Mouse (Mus musculus): ENCODE measurements at regions not wholly inside any gene's neighbourhood (a gene's known extent, or its start where the extent isn't known, plus 50 kb on each side); places are given as distances from the start of the nearest gene placed in this dataset.

DNA sequence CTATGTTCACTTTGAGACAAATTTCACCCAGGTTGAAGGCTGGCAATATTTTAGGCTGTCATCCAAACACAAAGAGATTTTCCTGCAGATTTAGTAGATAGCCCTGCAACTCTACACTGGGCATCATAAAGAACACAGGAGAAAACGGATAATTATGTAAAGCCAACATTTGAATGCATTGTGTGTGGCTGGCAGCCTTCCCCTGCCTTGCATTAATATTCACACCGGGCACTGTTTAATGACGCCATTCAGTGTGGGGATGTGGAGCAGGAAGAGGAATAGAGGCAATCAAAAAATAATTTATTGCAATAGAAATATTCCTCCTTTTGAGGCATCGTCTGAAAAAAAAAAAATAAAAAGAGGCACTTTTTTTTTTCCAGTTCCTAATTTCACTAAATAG, 105.7 kb downstream of the Samd5 start:
- no peak for DNase-seq (ENCODE audit: inconsistent age in 2 of 2, low spot score in 1 of 2)

DNA sequence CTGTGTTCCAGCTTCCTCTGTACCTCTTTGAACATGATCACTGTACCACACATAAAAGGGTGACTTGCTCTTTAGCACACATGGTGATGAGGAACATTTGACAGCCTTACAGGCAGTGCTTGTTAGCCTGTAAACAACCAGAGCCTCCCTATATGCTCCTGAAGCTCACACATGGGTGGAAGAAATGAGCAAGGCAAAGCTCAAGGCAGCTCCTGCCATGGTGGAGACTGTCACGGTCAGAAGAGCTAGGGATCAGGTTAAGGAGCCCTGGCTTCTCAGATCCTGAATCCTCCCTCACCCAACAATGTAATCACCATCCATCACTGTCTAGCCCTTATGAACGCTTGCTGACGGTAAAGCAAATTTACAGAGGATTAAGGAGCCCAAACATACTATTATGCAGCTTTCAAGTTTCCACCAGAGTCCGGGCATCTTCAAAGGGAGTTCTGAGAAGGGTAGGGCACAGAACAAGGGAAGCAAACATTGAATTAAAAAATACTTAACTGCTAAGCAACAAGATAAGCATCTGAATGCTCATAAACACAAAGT, 117.4 kb downstream of the Samd5 start:
- no peak for DNase-seq (ENCODE audit: inconsistent age in 2 of 2, low spot score in 1 of 2)

DNA sequence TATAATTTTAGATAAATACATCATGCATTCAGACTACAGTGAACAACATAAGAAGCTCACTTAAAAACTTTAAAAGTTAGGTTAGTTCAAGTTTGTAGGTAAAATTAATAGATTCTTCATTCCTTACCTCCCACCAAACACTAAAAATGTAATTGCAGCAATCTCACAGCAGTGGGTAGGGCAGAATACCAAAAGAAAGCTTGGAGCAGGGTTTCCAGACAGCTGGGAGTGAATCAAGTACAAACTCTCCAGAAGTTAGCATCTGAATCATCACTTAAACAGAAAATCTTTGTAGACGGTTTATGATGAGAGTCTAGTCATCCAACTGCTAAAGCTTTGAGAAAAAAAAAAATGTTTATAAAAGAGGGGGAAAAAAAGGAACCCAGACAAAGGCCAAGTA, 117.9 kb downstream of the Samd5 start:
- no peak for DNase-seq (ENCODE audit: inconsistent age in 2 of 2, low spot score in 1 of 2)

DNA sequence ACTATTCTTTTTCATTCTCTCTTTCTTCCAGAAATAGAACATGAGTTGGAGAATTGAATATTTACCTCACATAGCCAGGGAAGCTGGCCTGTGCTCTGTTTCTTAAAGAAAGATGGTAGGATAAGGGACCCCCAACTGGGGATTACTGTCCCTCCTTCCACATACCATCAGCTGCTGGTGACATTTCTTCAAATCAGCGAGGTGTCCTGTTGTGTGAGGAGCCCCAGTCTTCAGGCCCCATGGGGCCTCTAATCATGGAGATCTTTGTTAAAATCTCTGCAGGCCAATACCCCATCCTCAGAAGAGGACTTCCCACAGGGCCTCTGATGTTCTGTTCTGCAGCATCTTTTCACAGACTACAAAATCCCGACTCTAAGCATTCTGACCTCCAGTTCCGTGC, 121.1 kb downstream of the Samd5 start:
- DNase-seq (ENCODE audit: inconsistent age in 2 of 2, low spot score in 1 of 2), result no peak

DNA sequence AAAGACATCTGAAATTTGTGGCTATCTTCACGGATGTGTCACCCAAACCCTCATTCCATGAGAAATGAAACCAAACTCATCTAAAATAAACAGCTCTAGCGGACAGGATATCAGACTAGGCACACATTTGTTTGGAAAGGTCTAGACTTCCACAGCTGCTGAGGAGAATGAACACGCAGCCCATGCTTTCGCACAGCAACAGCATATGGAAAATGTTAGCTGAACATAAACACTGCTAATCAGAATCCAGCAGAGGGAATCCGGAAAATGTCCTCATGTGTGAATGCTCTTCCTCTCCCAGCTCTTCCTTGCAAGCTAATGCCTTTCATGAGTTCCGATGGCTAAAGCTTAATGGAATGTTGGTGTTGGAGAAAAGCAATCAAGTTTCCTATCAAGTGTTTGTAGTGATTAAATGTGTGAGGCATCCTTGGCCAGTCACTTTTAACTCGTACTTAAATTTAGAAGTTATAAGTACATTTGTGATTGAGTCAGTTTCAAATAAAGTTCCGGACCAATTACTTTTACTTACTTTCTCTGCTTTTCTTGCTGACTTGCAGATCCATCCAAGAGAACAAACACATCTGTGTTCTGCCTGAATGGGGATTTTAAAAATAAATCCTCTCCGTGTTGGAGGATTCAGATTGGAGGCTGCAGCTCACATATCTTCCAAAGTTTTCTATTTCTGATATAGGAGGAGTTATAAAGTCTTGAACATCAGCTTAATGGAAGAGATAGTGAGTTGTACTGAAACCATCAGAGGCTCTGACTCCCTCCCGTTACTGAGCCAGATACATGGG, 124.9 kb downstream of the Samd5 start:
- no peak for DNase-seq (ENCODE audit: inconsistent age in 2 of 2, low spot score in 1 of 2)

GRCm38 (mm10) chr10:9545807-9546206, 129.2 kb downstream of the Samd5 start:
- no peak for DNase-seq (ENCODE audit: inconsistent age in 2 of 2, low spot score in 1 of 2)

DNA sequence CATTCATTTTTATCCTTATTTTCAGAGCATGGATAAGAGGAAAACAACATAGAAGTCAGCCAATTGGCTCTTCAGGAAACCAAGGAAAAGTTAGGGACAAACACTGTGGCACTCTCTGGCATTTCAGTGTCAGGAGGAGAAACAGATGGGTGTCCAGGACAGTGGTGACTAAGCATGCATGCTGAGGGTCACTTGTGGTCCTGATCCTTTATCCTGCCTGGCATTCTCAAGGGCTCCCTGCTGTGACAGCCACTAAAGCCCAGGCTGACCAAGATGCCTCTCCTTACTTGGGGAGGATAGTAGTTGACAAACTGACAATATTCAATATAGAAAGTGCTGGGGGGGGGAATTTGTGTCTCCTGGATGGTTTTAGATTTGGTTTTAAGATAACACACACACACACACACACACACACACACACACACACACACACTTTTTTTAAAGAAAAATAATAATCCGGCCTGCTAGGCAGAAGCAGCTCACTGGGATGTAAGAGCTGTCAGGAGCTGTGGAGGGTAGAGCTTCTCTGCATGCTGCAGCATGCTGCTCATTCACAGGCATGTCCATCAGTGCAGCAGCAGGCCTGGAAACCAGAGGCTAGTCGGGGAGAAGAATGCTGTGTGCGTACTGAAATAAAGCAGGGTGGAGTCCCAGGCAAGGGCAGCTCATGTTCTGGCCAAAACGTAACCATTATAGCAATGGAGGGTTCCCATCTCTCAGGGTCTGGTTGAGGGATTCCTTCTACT, 130.8 kb downstream of the Samd5 start:
- DNase-seq (ENCODE audit: inconsistent age in 2 of 2, low spot score in 1 of 2), result peak in 1 of 2 experiments; percentile 51

GRCm38 (mm10) chr10:9541579-9541978, 133.4 kb downstream of the Samd5 start:
- DNase-seq (ENCODE audit: inconsistent age in 2 of 2, low spot score in 1 of 2), result no peak

DNA sequence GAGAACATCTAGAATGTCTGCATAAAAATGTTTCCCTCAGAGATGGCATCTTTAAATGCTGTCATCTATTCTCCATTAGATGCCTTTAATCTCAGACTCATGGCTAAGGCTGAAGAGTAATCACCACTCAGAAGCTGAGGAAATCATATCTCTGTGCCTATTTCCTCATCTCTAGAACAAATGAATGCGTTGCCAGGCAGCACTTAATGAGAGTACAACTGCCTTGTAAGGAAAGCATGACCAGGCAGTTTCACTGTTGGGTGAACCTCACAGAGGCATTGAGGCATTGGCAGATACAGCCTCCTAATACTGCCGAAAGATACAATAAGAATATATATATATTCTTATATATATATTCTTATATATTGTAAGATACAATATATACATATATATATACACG, 137.3 kb downstream of the Samd5 start:
- no peak for DNase-seq (ENCODE audit: inconsistent age in 2 of 2, low spot score in 1 of 2)

DNA sequence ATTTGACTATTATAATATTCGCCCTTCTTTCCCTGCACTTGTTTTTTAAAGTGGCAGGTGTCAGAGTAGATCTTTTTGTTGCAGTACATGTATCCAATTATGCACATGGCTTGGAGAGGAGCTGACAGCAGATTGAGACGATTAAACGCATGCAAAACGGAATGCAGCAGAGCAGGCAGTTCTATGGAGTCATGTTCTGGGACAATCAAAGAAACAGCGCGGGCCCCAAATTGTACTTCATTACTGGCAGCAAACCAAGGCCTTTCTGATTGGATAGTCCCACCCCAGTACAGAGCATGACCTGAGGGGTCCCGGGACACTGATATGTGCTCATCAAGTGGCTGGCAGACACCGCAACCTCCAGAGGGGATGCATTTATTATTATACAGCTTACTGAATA, 140.5 kb downstream of the Samd5 start:
- no peak for DNase-seq (ENCODE audit: inconsistent age in 2 of 2, low spot score in 1 of 2)

GRCm38 (mm10) chr10:9533283-9533682, 141.7 kb downstream of the Samd5 start:
- no peak for DNase-seq (ENCODE audit: inconsistent age in 2 of 2, low spot score in 1 of 2)

GRCm38 (mm10) chr10:9531931-9532330, 143.1 kb downstream of the Samd5 start:
- no peak for DNase-seq (ENCODE audit: inconsistent age in 2 of 2, low spot score in 1 of 2)

DNA sequence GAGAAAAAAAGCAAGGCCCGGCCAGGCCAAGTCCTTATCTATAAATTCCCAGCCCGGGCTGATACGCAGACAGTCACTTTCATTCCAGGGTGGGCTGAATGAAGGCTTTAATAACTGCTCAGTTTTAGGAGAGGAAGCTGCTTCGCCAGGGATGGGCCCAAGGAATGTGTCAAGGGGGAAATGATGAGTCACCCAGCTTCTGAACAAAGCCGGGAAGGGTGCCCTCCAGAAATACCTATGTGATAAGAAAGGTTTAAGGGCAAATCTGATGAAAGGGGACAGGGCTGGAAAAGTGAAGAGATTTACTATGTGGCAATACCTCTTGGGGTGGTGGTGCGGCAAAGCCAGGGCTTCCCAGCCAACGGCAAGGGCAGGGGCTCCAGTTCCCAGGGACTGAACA, 145.6 kb downstream of the Samd5 start:
- peak in 1 of 2 experiments; percentile 46 for DNase-seq (ENCODE audit: inconsistent age in 2 of 2, low spot score in 1 of 2)

GRCm38 (mm10) chr10:9528066-9528465, 146.9 kb downstream of the Samd5 start:
- no peak for DNase-seq (ENCODE audit: inconsistent age in 2 of 2, low spot score in 1 of 2)

DNA sequence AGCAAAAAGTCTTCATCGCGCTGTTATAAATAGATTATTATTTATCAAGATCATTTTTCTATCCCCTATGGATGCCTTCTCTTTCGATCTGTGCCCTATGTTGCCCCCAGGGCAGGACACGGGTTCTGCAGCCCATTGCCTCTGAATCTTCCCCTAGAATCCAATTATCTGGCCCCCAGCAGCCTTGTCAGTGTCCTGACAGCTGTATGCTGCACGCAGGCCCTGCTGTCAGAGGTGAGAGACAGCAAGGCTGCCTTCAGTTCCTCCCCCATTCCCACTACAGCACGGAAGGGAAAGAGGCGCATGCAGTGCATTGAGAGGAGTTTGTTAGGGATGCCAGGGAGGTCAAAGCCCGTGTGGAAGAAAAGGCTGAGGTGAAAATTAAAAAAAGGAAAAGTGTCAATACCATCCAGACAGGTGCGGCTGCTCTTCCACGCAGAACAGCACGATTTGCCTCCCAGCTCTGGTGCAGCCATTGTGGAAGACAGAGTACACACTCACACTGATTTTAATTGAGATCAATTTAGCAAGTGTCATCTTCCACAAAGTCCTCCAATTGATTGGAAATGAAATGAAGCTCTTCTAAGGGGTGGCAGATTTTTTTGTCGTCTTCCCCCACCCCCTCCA, 165.1 kb downstream of the Samd5 start:
- no peak for DNase-seq (ENCODE audit: inconsistent age in 2 of 2, low spot score in 1 of 2)

DNA sequence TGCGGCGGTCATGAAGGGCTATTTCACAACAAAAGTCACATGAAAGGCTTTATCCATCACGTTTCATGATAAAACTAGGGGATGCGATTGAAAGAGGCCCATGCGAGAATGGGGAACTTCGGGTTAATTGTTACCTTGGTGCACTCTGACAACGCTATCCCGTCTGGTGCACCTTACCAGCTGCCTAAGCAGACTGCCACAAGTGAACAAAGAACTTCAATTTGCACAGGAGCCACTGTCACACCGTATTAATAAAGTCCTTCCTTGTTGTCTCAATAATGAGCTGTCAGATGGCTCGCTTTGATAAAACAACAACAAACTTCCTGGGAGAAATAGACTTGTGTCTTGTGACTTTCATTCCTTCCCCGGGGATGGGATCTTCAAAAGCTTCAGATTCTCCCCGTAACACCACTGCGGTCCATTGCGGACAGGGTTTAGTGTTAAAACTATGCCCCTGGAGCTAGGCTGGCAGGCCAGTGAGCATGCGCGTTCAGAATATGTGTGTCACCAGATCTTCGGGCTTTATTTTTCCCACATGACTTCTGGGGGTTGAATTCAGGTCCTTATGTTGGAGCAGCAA, 165.8 kb downstream of the Samd5 start:
- no peak for DNase-seq (ENCODE audit: inconsistent age in 2 of 2, low spot score in 1 of 2)

DNA sequence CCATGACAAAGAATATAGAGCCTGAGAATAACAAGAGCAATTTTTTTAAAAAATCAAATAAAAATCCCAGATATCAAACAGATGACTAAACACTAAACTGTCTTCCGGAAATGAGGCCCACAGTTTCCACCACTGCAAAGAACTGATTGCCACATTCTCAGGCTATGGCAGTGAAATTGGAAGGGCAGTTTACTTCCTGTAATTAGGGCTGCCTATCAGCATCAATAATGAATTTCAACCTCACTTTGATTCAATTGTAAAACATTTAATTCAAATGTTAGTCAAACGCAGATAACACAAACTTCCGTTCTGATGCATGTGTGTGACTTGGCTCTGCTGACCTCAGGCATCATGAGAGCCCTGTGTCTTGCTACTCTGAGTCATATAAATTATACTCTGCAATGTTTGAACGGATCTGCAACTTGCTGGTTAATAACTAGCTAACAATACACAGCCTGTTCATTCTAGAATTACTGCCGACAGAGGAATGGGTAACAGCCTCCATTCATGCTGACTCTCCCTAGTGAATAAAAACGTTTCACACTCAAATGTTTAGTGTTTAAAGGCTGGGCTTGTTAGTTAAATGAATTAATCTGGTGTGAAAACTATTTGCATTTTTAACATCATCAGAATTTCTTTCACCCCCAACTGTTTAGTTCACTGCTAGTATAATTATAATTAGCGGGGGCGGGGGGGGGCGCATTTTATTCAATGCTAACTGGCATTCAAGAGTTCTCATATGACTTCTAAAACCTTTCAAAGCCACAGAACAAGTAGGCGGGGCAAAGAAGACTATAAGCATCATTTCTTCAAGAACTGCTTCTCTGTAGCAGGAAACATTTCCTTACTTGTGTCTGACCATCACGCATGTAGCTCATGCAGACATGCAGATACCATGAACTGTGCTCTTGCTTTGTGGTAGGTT, 171.2 kb downstream of the Samd5 start:
- peak in 1 of 2 experiments; percentile 28 for DNase-seq (ENCODE audit: inconsistent age in 2 of 2, low spot score in 1 of 2)

- no peak for DNase-seq (ENCODE audit: inconsistent age in 2 of 2, low spot score in 1 of 2)
Observed at GRCm38 (mm10) chr10:9498550-9498949, 176.5 kb downstream of the Samd5 start.

GRCm38 (mm10) chr10:9497021-9497420, 178.0 kb downstream of the Samd5 start:
- DNase-seq (ENCODE audit: inconsistent age in 2 of 2, low spot score in 1 of 2), result peak in 1 of 2 experiments; percentile 37

- no peak for DNase-seq (ENCODE audit: inconsistent age in 2 of 2, low spot score in 1 of 2)
Observed at GRCm38 (mm10) chr10:9495143-9495651, 179.8 kb downstream of the Samd5 start.

Data from adrenal gland, adult (tissue).